Mouse (Mus musculus): ENCODE results near the gene Slc39a10. TPM values are rescaled to one million over a fixed set of nuclear protein-coding genes. Genes with fewer than 3 reads are reported as not detected.

Gene Slc39a10
- polyA plus RNA-seq, 1 experiment: 4.0 TPM

GRCm38 (mm10) chr1:46858579-46858978, 34.1 kb downstream of the Slc39a10 start:
- 75% methylated on average over 5 of the region's 5 CpGs for WGBS

DNA sequence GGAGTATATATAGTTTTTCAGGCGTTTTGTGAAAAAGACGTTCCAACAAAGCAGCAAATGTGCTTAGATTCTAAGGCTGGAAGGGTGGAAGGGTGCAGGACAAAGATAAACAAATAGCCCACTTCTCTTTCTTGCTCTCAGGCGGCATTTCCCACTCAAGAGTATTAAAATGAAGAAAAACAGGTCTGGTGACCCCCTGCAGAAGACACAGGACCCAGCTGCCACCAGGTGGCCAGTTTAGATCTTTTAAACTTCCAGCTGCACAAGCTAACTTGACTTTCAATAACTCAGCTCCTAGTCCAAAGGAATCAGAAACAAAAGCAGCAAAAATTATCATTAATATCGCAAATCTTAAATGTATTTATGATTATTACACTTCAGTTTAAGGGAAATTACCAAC, 36.2 kb downstream of the Slc39a10 start:
- no peak overlapping the region for H3K4me3 ChIP-seq (replicated peaks; ENCODE audit: control insufficient read depth, low read depth, low read length)
- WGBS: 56% methylated on average over 4 of the region's 4 CpGs
- H3K4me1 ChIP-seq (ENCODE audit: control insufficient read depth, insufficient read depth, low read length): peaks cover 1% of the 10 kb centered on the region; the same call in 1 of the 2 replicates
- no peak for TF ChIP-seq POLR2A (IDR thresholded peaks at IDR 0.05; ENCODE audit: borderline replicate concordance, control insufficient read depth, low read depth, low read length)
- no peak for TF ChIP-seq CTCF (IDR thresholded peaks at IDR 0.05; ENCODE audit: control insufficient read depth, insufficient read depth, low read length)
- H3K27ac ChIP-seq (ENCODE audit: control insufficient read depth, insufficient read depth, low read depth, low read length, poor library complexity): no peak overlapping the region

More at GRCm38 (mm10) chr1:46858579-46858978, 34.1 kb downstream of the Slc39a10 start:
- H3K4me1 ChIP-seq (ENCODE audit: control insufficient read depth, insufficient read depth, low read length): peaks cover 1% of the 10 kb centered on the region; the same call in 1 of the 2 replicates
- TF ChIP-seq CTCF (IDR thresholded peaks at IDR 0.05; ENCODE audit: control insufficient read depth, insufficient read depth, low read length): no peak
- TF ChIP-seq POLR2A (IDR thresholded peaks at IDR 0.05; ENCODE audit: borderline replicate concordance, control insufficient read depth, low read depth, low read length): no peak
- no peak overlapping the region for H3K4me3 ChIP-seq (replicated peaks; ENCODE audit: control insufficient read depth, low read depth, low read length)
- H3K27ac ChIP-seq (ENCODE audit: control insufficient read depth, insufficient read depth, low read depth, low read length, poor library complexity): no peak overlapping the region

DNA sequence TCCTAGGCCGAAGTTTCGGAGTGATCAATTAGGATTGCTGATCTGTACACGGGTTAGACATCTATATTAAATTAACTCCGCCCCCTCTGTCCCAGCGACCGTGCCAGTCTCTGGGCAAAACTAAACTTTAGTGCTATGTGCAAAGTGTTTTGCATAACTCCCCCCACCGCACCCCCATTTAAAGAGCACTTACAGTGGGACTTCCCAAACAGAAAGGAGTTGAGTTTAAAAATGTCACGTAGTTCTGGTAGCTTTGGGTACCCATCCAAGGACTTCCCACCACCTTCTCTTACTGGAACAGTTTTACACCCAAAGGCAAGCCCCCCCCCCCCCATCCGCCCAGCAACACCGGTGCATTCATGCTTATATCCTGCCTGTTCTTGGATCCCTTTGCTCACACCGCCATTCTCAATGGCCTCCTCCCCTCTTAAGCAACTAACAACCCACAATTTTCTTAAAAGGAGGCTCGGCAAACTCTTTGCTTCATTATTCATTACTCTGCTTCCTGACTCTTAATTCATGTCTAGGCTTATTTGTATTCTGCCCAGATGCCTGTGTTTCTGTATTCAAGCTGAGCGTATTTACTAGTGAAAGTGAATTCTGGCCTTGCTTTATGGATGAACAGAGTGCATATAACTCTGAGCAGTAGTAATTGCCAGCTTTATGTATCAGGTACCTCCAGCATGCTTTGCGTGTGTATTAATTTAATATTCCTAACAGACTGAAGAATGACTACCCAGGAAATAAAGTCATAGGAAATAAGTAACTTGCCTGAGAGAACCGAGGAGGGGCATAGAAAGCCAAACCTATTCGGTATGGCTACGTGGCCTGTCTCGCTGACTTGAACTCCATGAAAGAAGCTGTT, 38.4 kb downstream of the Slc39a10 start:
- Histone ChIP-seq H3K27ac (ENCODE audit: control insufficient read depth, insufficient read depth, low read depth, low read length, poor library complexity) (peak overlapping the region; percentile 93), H3K4me1 (ENCODE audit: control insufficient read depth, insufficient read depth, low read length) (peaks cover 1% of the 10 kb centered on the region; the same call in 1 of the 2 replicates), H3K4me3 (replicated peaks; ENCODE audit: control insufficient read depth, low read depth, low read length) (peak overlapping the region; percentile 82)
- WGBS: 22% methylated on average over 18 of the region's 18 CpGs
- TF ChIP-seq CTCF (IDR thresholded peaks at IDR 0.05; ENCODE audit: control insufficient read depth, insufficient read depth, low read length) (no peak), POLR2A (IDR thresholded peaks at IDR 0.05; ENCODE audit: borderline replicate concordance, control insufficient read depth, low read depth, low read length) (no peak)

GRCm38 (mm10) chr1:46853317-46854035, 39.2 kb downstream of the Slc39a10 start:
- Histone ChIP-seq H3K27ac (ENCODE audit: control insufficient read depth, insufficient read depth, low read depth, low read length, poor library complexity) (peak overlapping the region; percentile 97), H3K4me3 (replicated peaks; ENCODE audit: control insufficient read depth, low read depth, low read length) (peak overlapping the region; percentile 82), H3K4me1 (ENCODE audit: control insufficient read depth, insufficient read depth, low read length) (no peaks in the 10 kb centered on the region; the same call in 1 of the 2 replicates)
- under 1% methylated on average over 86 of the region's 86 CpGs for WGBS
- TF ChIP-seq CTCF (IDR thresholded peaks at IDR 0.05; ENCODE audit: control insufficient read depth, insufficient read depth, low read length) (no peak), POLR2A (IDR thresholded peaks at IDR 0.05; ENCODE audit: borderline replicate concordance, control insufficient read depth, low read depth, low read length) (peak; percentile 60; the same call in 1 of the 2 replicates)

- Histone ChIP-seq H3K4me1 (ENCODE audit: control insufficient read depth, insufficient read depth, low read length) (no peaks in the 10 kb centered on the region; the same call in 1 of the 2 replicates), H3K4me3 (replicated peaks; ENCODE audit: control insufficient read depth, low read depth, low read length) (peak overlapping the region; percentile 60), H3K27ac (ENCODE audit: control insufficient read depth, insufficient read depth, low read depth, low read length, poor library complexity) (peak overlapping the region; percentile 97)
- WGBS: under 1% methylated on average over 73 of the region's 75 CpGs
- TF ChIP-seq POLR2A (IDR thresholded peaks at IDR 0.05; ENCODE audit: borderline replicate concordance, control insufficient read depth, low read depth, low read length) (peak; percentile 17; the same call in 1 of the 2 replicates), CTCF (IDR thresholded peaks at IDR 0.05; ENCODE audit: control insufficient read depth, insufficient read depth, low read length) (no peak)
Measured at GRCm38 (mm10) chr1:46852600-46853272, 39.9 kb downstream of the Slc39a10 start.

- Histone ChIP-seq H3K4me3 (replicated peaks; ENCODE audit: control insufficient read depth, low read depth, low read length) (no peak overlapping the region), H3K27ac (ENCODE audit: control insufficient read depth, insufficient read depth, low read depth, low read length, poor library complexity) (no peak overlapping the region), H3K4me1 (ENCODE audit: control insufficient read depth, insufficient read depth, low read length) (no peaks in the 10 kb centered on the region; the same call in 1 of the 2 replicates)
- TF ChIP-seq POLR2A (IDR thresholded peaks at IDR 0.05; ENCODE audit: borderline replicate concordance, control insufficient read depth, low read depth, low read length): no peak
- TF ChIP-seq CTCF (IDR thresholded peaks at IDR 0.05; ENCODE audit: control insufficient read depth, insufficient read depth, low read length): no peak
- 2% methylated on average over 4 of the region's 4 CpGs for WGBS
Measured at GRCm38 (mm10) chr1:46852216-46852599, 40.4 kb downstream of the Slc39a10 start.

- no peak overlapping the region for H3K4me3 ChIP-seq (replicated peaks; ENCODE audit: control insufficient read depth, low read depth, low read length)
- TF ChIP-seq POLR2A (IDR thresholded peaks at IDR 0.05; ENCODE audit: borderline replicate concordance, control insufficient read depth, low read depth, low read length) (no peak), CTCF (IDR thresholded peaks at IDR 0.05; ENCODE audit: control insufficient read depth, insufficient read depth, low read length) (no peak)
- no peaks in the 10 kb centered on the region; the same call in 1 of the 2 replicates for H3K4me1 ChIP-seq (ENCODE audit: control insufficient read depth, insufficient read depth, low read length)
- 5% methylated on average over 4 of the region's 4 CpGs for WGBS
- no peak overlapping the region for H3K27ac ChIP-seq (ENCODE audit: control insufficient read depth, insufficient read depth, low read depth, low read length, poor library complexity)
Measured at GRCm38 (mm10) chr1:46851586-46851985, 41.1 kb downstream of the Slc39a10 start.
